Mouse (Mus musculus) kidney, adult 2 months (tissue): Measurements from ENCODE around the gene Cpm. TPM values are rescaled to one million over a fixed set of nuclear protein-coding genes. Genes with fewer than 3 reads are reported as not detected.
A peak's percentile ranks its signal among the peaks of the same experiment; 100 is the strongest.

Experiments used
- DNase-seq: peaks from one replicate; pipeline ENCODE4 v3.0.0; 2021
- H3K27ac ChIP-seq: fragments of 200-500 bp; 2 replicates; pipeline ENCODE4 v1.5.1; 2012; ENCODE audit warnings: low read depth, low read length, control low read depth, inconsistent platforms; ENCODE audit not compliant: insufficient read depth
- H3K27me3 ChIP-seq: fragments of 200-500 bp; replicated peaks from 2 replicates; pipeline ENCODE4 v1.6.1; 2012; ENCODE audit warnings: mild to moderate bottlenecking, moderate library complexity, low read length, inconsistent platforms; ENCODE audit not compliant: control insufficient read depth, insufficient read depth
- H3K36me3 ChIP-seq: fragments of 200-500 bp; 2 replicates; pipeline ENCODE4 v1.6.1; 2012; ENCODE audit warnings: mild to moderate bottlenecking, moderate library complexity, low read length, inconsistent platforms; ENCODE audit not compliant: control insufficient read depth, insufficient read depth
- H3K4me1 ChIP-seq: fragments of 200-500 bp; 2 replicates; pipeline ENCODE4 v1.6.1; 2011; ENCODE audit warnings: low read length; ENCODE audit not compliant: control insufficient read depth, insufficient read depth
- H3K4me3 ChIP-seq: fragments of 200-500 bp; 2 replicates; pipeline ENCODE4 v1.5.1; 2011; ENCODE audit warnings: mild to moderate bottlenecking, low read depth, low read length, control low read depth; ENCODE audit not compliant: insufficient read depth
- CTCF ChIP-seq: fragments of 200-500 bp; conservative IDR thresholded peaks from 2 replicates; pipeline ENCODE4 v1.5.1; 2011; ENCODE audit warnings: low read depth, mild to moderate bottlenecking, control low read depth, low read length, moderate library complexity, mixed read lengths; ENCODE audit not compliant: insufficient read depth, insufficient read length
- POLR2A ChIP-seq: fragments of 200-500 bp; IDR thresholded peaks from one replicate; pipeline ENCODE4 v1.6.1; 2011; ENCODE audit warnings: low read depth, low read length, control low read depth
- WGBS: fragments of 180-500 bp; shearing (Covaris S2); methylation state at CpG from one replicate; pipeline ENCODE4 v1.1.7; 2018; 5-methylcytosine and 5-hydroxymethylcytosine counted together
- polyA plus RNA-seq: library from polyadenylated mRNA; depleted of rRNA; stranded (reverse); fragments of >200 nt; gene quantifications from 2 replicates; pipeline ENCODE4 v1.2.3, GENCODE M21; 2012

The Cpm gene
- polyA plus RNA-seq, 1 experiment = 37.2 TPM

- WGBS = 94% methylated on average over 15 of the region's 15 CpGs
- no peaks in the 10 kb centered on the region for H3K36me3 ChIP-seq
- peak overlapping the region; percentile 35; the same call in 1 of the 2 replicates for H3K27ac ChIP-seq
Measured at GRCm38 (mm10) chr10:117642491-117643262, 13.4 kb downstream of the Cpm start.

GRCm38 (mm10) chr10:117643302-117643701, 14.0 kb downstream of the Cpm start:
- no peak for DNase-seq
- no peak for TF ChIP-seq CTCF
- no peak for TF ChIP-seq POLR2A
- 0 out of 2 replicates have a peak overlapping the region, but pooled peaks have one; percentile 24 for H3K27ac ChIP-seq
- H3K36me3 ChIP-seq = no peaks in the 10 kb centered on the region
- 83% methylated on average over 6 of the region's 6 CpGs for WGBS
- no peaks in the 10 kb centered on the region for H3K27me3 ChIP-seq
- H3K4me1 ChIP-seq = 0 out of 2 replicates have a peak, but pooled peaks cover 2% of the 10 kb centered on the region
- no peak overlapping the region for H3K4me3 ChIP-seq

More at GRCm38 (mm10) chr10:117642491-117643262, 13.4 kb downstream of the Cpm start:
- H3K27me3 ChIP-seq = no peaks in the 10 kb centered on the region
- no peak for DNase-seq
- 0 out of 2 replicates have a peak, but pooled peaks cover 2% of the 10 kb centered on the region for H3K4me1 ChIP-seq
- no peak overlapping the region for H3K4me3 ChIP-seq
- TF ChIP-seq CTCF (no peak), POLR2A (no peak)

GRCm38 (mm10) chr10:117643711-117644428, 14.6 kb downstream of the Cpm start:
- Histone ChIP-seq H3K4me1 (0 out of 2 replicates have a peak, but pooled peaks cover 2% of the 10 kb centered on the region), H3K4me3 (no peak overlapping the region), H3K27ac (no peak overlapping the region), H3K27me3 (no peaks in the 10 kb centered on the region), H3K36me3 (no peaks in the 10 kb centered on the region)
- WGBS = 80% methylated on average over 12 of the region's 12 CpGs
- DNase-seq = no peak
- no peak for TF ChIP-seq POLR2A
- no peak for TF ChIP-seq CTCF

- no peak overlapping the region for H3K27ac ChIP-seq
Measured at GRCm38 (mm10) chr10:117644429-117644748, 15.1 kb downstream of the Cpm start.

GRCm38 (mm10) chr10:117644828-117645227, 15.5 kb downstream of the Cpm start:
- Histone ChIP-seq H3K27me3 (no peaks in the 10 kb centered on the region), H3K4me3 (no peak overlapping the region), H3K4me1 (0 out of 2 replicates have a peak, but pooled peaks cover 2% of the 10 kb centered on the region), H3K27ac (no peak overlapping the region), H3K36me3 (no peaks in the 10 kb centered on the region)
- TF ChIP-seq POLR2A (no peak), CTCF (no peak)
- no peak for DNase-seq
- 83% methylated on average over 11 of the region's 11 CpGs for WGBS

More at GRCm38 (mm10) chr10:117644429-117644748, 15.1 kb downstream of the Cpm start:
- H3K36me3 ChIP-seq = no peaks in the 10 kb centered on the region
- no peaks in the 10 kb centered on the region for H3K27me3 ChIP-seq
- no peak for TF ChIP-seq POLR2A
- no peak for TF ChIP-seq CTCF
- WGBS = 50% methylated on average over 8 of the region's 8 CpGs
- H3K4me1 ChIP-seq = 0 out of 2 replicates have a peak, but pooled peaks cover 2% of the 10 kb centered on the region
- no peak overlapping the region for H3K4me3 ChIP-seq
- DNase-seq = no peak

GRCm38 (mm10) chr10:117645487-117645964, 16.2 kb downstream of the Cpm start:
- 79% methylated on average over 7 of the region's 7 CpGs for WGBS
- no peak for TF ChIP-seq POLR2A
- TF ChIP-seq CTCF = no peak
- no peak for DNase-seq
- Histone ChIP-seq H3K4me1 (0 out of 2 replicates have a peak, but pooled peaks cover 2% of the 10 kb centered on the region), H3K4me3 (no peak overlapping the region), H3K27me3 (no peaks in the 10 kb centered on the region), H3K36me3 (no peaks in the 10 kb centered on the region), H3K27ac (no peak overlapping the region)

- no peaks in the 10 kb centered on the region for H3K27me3 ChIP-seq
- WGBS = 91% methylated on average over 5 of the region's 5 CpGs
- TF ChIP-seq CTCF (no peak), POLR2A (no peak)
- no peak for DNase-seq
- H3K36me3 ChIP-seq = no peaks in the 10 kb centered on the region
- H3K27ac ChIP-seq = no peak overlapping the region
- H3K4me3 ChIP-seq = no peak overlapping the region
- H3K4me1 ChIP-seq = no peaks in the 10 kb centered on the region
Measured at GRCm38 (mm10) chr10:117646482-117647157, 17.3 kb downstream of the Cpm start.
